Mouse (Mus musculus) layer of hippocampus, adult 11-12 months (tissue): ENCODE results near the gene Olfr1277.

Experiments used
- DNase-seq: peaks from one replicate; pipeline ENCODE4 v3.0.0; 2022; ENCODE audit warnings: low spot score

The Olfr1277 gene

DNA sequence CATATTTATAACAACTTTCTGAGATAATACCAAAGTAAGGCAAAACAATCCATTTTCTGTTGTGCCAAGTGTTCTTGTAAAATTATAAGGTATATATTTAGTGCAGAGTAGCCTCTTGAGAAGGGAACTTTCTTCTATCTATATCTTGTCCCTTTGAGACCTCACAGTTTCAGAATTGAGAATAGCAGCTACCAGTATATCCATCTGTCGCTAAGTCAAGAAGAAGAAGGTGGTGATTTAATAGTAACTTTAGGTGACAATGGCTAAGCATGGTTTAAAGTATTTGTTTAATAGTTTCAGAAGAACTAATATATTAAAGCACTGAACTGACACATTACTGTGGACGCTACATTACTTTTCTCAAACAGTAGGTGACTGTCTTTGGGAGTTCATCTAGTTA, at the start of gene Olfr1277:
Gene Olfr1277 (minus strand): TSS at position 101 of the 400 bp plus-strand sequence.
- no peak for DNase-seq

DNA sequence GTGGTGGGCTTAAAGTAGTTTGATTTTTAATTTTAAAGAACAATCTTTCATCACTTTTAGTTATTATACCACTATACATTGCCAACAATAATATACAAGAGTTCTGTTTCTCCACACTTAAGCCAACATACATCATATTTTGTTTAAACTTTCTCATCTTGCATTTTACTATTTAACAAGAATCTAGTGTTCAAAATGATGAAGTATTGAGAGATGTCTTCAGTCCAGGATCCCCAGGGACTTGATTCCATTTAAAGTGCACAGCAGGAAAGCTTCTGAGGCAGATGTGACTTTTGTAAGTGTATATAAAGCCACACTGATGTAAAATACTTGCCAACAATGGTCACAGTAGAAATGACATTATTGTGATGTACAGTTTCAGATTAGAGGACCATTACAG, 39.8 kb upstream of the Olfr1277 start, which contains the start of gene Olfr1280:
Gene Olfr1280 (plus strand): TSS at position 301 of the 400 bp plus-strand sequence.
- DNase-seq, result no peak

DNA sequence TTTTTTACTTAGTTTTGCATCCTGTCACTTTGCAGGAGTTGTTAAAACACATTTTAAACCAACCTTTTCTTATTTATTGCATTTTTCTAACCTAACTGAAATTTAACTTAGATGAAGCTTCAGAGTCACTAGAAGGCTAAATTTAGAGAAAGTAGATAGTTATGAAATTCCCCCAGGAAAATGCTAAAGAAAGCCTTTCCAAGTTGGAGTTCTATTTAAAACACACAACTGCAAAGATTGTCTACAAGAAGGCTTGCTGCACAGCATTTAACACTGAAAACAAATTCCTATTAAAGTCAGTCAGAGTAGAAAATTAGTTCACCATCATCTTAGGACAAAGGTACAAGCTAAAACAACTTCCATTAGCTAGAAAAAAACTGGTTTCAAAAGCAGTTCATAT, 26.5 kb upstream of the Olfr1277 start, which contains the start of gene Olfr1279:
Gene Olfr1279 (plus strand): TSS at position 262 of the 400 bp plus-strand sequence.
- no peak for DNase-seq

DNA sequence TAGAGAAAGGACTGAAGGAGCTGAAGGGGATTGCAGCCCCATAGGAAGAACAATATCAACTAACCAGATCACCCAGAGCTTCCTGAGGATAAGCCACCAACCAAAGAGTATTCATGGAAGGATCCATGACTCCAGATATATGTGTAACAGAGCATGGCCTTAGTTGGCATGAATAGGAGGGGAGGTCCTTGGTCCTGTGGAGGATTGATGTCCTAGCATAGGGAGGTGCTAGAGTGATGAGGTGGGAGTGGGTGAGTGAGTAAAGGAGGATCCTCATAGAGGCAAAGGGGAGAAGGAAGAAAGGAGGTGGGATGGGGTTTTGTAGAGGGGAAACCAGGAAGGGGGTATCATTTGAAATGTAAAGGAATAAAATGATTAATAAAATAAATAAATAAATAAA, 24.6 kb upstream of the Olfr1277 start:
- no peak for DNase-seq

DNA sequence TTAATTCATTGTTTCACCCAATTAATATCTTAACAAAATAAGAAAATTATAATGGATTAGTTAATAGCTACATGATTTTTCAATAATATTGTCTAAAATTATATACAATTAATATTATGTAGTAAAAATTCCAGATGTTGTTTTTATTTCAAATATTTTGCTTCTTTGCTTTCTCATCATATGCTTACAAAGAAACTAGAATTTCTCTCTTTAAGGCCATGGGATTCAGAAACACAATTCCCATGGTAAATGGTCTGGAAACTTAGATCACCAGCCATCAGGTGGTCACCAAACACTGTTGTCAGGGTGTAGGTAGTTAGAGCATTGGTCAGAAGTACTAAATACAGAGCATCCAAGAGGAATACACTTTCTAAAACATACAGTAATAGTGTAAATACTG, 15.9 kb upstream of the Olfr1277 start, which contains the start of gene Olfr1278:
Gene Olfr1278 (plus strand): TSS at position 301 of the 400 bp plus-strand sequence.
- DNase-seq, result no peak

DNA sequence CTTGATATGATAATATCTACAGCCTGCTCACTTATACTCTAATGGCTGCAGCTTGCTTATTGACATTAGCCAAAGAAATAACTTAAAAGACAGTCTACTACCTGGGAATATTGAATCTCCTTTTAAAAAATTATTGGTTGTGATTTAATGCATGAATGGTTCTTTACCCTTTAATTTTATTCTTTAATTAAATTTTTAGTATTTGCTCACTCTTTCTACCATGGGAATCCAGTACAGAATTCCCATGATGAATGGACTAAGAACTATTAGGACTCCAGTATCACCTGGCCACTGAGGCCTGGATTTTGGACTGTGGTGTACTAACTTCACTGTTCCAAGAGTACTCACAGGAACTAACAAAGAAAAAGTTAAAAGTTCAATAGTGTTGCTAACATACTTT, 19.7 kb downstream of the Olfr1277 start, which contains the start of gene Olfr1276:
Gene Olfr1276 (plus strand): TSS at position 301 of the 400 bp plus-strand sequence.
- no peak for DNase-seq

DNA sequence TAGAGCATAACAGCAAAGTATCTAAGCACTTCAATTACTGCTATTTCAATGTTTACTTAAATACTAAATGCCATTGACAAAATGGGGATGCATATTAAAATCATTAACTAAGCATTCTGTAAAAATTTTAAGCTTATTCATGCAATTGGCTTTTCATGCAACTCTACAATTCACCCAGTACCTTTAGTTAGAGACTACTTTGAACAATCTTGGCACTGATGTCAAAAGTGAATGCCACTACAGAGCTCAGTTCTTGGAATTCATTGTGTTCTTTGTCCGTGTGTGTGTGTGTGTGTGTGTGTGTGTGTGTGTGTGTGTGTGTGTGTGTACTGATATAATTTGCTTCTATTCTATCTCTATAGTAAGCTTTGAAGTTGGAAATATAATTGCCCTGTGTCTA, 38.7 kb downstream of the Olfr1277 start, which contains the start of gene Olfr1275:
Gene Olfr1275 (minus strand): TSS at position 101 of the 400 bp plus-strand sequence.
- no peak for DNase-seq

DNA sequence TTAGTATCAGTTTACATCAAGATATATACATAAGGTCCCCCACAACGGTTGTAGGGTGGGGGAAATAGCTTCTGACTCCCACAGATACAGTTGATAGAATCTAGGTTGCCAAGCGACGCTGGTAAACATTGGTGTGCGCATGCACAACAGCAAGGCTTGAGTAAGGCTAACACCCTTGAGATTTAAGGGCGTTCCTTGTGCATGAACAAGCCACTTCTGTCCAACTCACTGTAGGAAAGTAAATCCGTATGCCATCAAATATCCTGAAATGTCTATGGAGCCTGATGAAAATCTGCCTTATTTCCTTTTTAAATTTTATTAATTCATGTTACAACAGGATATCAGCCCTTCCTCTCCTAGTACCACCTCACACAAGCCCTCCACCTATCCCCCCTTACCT, 44.4 kb downstream of the Olfr1277 start, which contains the start of gene 4930430A15Rik:
Gene 4930430A15Rik (minus strand): TSS at position 101 of the 400 bp plus-strand sequence.
- no peak for DNase-seq
